Mouse (Mus musculus) regulatory T cell (primary cell): ENCODE results near the gene Kremen1.

Experiments
- in situ Hi-C: fragments of 300-600 bp; cut with MboI, MseI; formaldehyde crosslinking; loops from one replicate; pipeline ENCODE4 v1.15.1; 2025; ENCODE audit warnings: high pct_unique_total_duplicates

Gene Kremen1

GRCm38 (mm10) chr11:5261508-5262392 is at the start of gene Kremen1:
Gene Kremen1 (minus strand): TSS chr11:5261558.
- in situ Hi-C loops = no loop called here

- in situ Hi-C loops = no loop called here
Observed at GRCm38 (mm10) chr11:5307024-5307905, 45.9 kb upstream of the Kremen1 start.

DNA sequence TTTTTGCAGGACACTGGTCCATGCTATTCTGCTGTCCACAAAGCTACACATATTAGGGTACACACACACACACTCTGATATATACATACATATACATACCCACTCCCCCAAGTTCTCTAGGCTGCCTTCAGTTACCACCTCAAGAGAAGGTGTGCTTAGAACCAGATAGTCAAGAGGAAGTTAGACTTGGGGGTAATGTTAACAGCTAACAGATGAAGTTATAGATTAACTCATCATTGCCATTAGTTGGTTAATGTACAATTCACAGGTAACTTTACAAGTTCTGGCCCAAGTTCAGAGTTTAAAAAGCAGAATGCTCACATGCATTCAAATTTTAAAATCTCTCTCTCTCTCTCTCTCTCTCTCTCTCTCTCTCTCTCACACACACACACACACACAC is 44.7 kb upstream of the Kremen1 start:
- in situ Hi-C loops = no loop called here

DNA sequence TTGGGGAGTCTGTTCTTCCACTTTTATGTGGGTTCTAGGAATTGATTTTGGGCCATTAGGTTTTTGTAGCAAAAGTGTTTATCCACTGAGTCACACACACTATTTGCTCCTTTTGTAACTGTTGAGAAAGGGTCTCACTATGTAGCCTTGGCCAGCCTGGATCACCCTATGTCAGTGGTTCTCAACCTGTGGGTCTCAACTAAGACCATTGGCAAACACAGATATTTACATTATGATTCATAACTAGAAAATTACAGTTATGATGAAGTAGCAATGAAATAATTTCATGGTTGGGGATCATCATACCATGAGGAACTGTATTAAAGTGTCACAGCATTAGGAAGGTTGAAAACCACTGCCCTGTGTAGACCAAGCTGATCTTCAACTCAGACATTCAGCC is 43.2 kb upstream of the Kremen1 start:
- in situ Hi-C loops = no loop called here

DNA sequence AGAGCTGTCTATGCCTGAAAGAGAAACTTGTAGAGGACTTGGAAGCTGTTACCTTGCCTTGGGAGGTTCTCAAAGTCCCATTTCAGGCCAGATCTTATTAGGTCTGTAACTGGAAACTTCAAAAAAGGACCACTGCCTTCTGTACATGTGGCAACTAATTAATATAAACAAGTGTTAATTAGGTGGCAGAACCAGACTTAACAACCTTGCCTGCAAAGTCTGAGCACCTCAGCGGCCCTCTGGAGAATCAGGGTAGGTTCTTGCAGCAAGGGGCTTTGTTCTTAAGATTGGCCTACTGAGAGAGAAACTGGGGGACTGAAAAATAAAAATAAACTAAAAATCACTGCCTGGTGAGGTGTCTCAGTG is 36.6 kb upstream of the Kremen1 start:
- in situ Hi-C loops = loop anchor here (10.0 kb wide), 1 partner anchor 107 kb away; no protein-coding TSS in a partner anchor

GRCm38 (mm10) chr11:5297148-5298006 is 36.0 kb upstream of the Kremen1 start:
- in situ Hi-C loops = loop anchor here (10.0 kb wide), 1 partner anchor 107 kb away; no protein-coding TSS in a partner anchor

DNA sequence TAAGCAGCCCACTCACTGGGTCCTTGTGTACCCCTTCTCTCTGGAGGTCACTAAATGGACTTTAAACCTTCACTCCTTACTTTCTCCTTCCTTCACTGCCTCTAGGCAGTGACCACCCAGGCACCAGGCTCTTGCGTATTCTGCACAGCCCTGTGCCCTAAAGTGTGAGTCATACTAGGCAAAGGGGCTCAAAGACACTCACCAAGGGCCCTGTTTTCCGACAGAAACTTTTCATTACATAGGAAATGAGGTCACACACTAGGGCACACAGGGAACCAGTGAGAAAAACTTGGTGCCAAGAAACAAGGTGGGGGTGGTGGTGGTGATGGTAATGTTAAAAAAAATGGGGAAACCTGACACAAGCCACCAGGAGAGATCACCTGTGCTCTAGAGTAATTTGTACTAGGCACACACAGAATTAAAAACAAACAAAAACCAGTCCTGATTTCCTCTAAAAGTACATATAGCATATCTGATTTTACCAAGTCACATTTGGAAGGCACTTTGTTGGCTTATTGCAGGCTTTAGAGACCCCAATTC is 35.3 kb upstream of the Kremen1 start:
- in situ Hi-C loops = loop anchor here (10.0 kb wide), 1 partner anchor 108 kb away; no protein-coding TSS in a partner anchor

DNA sequence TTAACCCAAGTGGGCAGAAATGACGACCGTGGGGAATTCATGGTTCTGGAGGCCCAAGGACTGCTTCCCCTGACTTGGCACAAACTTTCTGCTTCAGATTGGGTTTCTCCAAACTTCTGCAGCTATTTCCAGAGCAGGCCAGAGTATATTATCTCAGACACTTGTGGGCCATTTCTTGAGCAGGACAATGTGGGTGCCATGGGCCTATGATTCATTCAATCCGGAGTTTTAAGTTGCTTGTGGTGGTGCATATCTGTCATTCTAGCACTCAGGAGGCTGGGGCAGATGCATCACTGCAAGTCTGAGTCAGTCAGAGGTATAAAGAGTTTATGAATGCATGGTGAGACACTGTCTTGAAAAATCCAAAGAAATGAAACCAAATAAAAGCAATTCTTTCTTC is 33.4 kb upstream of the Kremen1 start:
- in situ Hi-C loops = loop anchor here (10.0 kb wide), 1 partner anchor 110 kb away; no protein-coding TSS in a partner anchor

- in situ Hi-C loops = loop anchor here (10.0 kb wide), 1 partner anchor 114 kb away; no protein-coding TSS in a partner anchor
Observed at GRCm38 (mm10) chr11:5290691-5291090, 29.3 kb upstream of the Kremen1 start.

- in situ Hi-C loops = loop anchor here (5.0 to 10.0 kb wide), 2 partner anchors 115 to 187 kb away; no protein-coding TSS in a partner anchor
Observed at GRCm38 (mm10) chr11:5289826-5290580, 28.6 kb upstream of the Kremen1 start.

DNA sequence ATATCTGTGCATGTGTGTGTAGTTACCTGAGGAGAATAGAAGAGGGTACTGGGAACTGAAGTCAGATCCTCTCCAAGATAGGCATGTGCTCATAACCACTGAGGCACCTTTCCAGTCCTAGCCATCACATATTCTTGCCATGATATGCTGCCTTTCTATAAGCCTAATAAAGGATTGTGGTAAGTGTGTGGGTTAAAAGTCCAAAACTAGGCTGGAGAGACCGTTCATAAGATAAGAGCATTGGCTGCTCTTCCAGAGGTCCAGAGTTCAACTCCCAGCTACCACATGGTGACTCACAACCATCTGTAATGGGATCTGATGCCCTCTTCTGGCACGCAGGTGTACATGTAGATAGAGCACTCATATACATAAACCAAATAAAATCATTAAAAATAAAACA is 22.6 kb upstream of the Kremen1 start:
- in situ Hi-C loops = no loop called here

- in situ Hi-C loops = no loop called here
Observed at GRCm38 (mm10) chr11:5280932-5281331, 19.6 kb upstream of the Kremen1 start.

DNA sequence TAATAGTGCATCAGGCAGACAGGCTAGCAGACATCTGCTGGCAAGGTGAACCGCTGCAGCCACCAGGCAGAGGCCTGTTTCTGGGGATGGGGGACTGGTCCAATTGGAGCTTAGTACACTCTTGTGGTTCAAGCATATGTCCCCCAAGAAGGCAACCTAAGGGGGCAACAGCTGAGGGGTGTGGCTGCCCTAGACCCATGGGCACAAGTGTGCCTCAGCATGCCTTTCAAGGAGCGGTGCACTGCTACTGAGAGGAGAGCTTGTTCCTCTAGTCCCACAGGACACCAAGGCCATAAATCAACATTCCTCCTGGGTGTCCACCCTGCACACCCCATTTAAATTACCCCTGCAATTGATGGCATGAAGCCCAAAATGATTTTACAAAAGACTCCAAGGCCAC is 17.1 kb upstream of the Kremen1 start:
- in situ Hi-C loops = no loop called here

DNA sequence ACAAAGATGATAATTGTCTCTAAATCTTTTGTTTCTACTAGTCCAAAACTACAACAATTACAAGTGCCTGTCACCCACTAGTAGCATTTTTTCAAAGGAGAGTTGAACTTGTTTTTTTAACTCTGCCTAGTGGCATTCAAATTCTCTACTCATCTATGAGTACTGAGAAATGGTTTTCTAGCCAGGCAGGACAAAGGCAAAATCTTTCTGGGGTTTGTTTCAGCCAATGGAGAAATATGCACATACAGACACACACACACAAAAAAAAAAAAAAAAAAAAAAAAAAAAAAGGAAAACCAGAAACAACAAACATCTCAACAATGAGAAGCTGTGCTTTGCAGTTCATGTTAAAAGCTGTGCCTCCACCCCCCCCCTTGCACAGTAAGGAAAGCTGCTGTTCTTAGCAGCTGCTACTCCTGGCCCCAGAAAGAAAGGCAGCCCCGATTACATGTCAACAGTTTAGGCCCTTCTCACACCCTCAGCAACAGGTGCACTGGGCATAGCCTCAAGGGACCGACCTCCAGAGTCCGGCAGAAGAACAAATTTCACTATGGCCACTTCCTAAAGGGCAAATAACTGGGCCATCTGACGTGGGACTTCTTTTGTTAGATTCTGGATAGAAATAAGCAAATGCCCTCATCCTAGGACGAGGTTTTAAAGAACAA is 16.1 kb upstream of the Kremen1 start:
- in situ Hi-C loops = no loop called here

DNA sequence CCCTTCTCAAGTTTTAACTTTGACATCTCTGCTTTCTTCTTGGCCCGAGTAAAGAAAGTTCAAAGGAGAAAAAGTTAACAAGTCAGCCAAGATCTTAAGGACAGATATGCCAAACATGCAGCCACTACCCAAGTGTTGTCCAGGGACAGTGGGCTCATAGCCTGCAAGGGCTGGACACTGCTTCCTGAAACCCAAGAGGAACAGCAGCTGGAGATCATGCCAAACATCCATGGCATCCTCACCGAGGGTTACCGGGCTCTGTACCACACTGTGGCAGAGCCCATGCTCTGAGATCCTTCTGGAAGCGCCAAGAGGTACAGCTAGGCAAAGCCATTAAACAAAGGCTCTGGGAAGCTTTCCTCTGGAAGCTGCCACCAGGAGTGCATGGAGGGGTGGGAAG is 13.9 kb upstream of the Kremen1 start:
- in situ Hi-C loops = no loop called here

GRCm38 (mm10) chr11:5272536-5273234 is 11.3 kb upstream of the Kremen1 start:
- in situ Hi-C loops = loop anchor here (5.0 kb wide), 1 partner anchor 90 kb away; no protein-coding TSS in a partner anchor

- in situ Hi-C loops = loop anchor here (5.0 kb wide), 1 partner anchor 90 kb away; no protein-coding TSS in a partner anchor
Observed at GRCm38 (mm10) chr11:5272066-5272360, 10.7 kb upstream of the Kremen1 start.

DNA sequence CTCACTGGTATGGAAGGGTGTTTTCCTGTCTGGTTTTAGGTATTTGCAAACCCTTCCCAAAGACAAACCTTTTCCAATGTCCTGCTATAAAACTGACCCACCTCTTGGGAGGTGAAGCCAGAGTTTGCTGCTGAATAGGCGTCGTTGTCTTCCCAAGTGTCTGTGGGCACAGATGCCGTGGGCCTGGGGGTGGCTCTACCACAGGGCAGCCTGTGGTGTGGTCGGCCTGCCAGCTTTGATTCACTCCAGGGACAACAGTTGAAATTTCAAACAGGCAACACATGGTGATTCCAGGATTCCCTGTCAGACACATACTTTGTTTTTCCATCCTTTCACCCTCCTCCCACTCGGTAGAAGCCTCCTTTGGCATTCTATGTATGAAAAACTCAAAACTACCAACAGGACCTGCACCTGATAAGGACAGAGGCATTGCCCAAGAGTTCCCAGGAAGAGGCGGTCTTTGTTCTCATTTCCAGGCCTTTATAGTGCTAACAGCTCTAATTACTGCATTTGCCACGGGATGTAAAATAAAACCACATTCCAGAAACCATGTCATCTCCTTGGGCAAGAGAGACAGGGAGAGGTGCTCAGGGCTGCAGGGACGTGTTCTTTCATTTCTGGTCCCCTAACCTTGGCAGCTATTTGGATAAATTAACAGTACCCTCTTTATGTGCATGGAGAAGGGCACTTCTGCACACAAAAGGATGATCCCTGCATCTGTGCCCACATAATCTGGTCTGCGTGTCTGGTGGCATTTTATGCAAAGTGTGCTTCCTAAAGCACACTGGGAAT is 10.1 kb upstream of the Kremen1 start:
- in situ Hi-C loops = loop anchor here (5.0 kb wide), 1 partner anchor 89 kb away; no protein-coding TSS in a partner anchor
